19 mouse cellular contexts compared by ENCODE assay signal in the genomic region with DNA sequence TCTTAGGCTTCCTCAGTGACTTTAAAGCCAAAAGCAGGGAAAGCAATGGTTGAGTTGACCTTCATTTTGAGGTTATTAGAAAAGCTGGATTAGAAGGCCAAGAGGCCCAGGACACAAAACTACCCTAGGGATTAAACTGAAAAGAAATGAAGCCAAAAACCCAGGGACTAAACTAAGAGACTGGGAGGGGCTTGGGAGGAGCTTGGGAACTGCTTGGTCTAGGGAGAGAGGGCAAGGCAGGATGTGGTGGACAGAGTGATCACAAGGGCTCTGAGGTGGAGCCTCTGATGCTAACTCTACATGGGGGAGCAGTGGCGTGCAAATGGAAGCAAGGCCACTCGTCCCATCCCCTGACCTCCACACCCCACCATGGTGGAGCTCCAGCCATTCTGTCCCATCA. TPM values are rescaled to one million over a fixed set of nuclear protein-coding genes. Genes with fewer than 3 reads are reported as not detected.
DNase-seq lines count a peak whose midpoint lies in the region; ATAC-seq lines count a peak whose summit lies in the region.
"Had no signal": no experiment of that assay in that cellular context is flagged by ENCODE, and none has a peak within 500 bp of the region (broad histone marks: within the 10 kb centered on the region; RNA-seq: fewer than 3 reads in every experiment).

No protein-coding gene starts in this region.

- no peak overlapping the region for H3K27ac ChIP-seq in midbrain, embryonic 11.5 days (ENCODE audit: low read depth, low read length)
- H3K27ac ChIP-seq in midbrain, embryonic 10.5 days (replicated peaks), result no peak overlapping the region

- no peak overlapping the region for H3K4me2 ChIP-seq in midbrain, embryonic 11.5 days

- H3K4me1 ChIP-seq in midbrain, embryonic 11.5 days (ENCODE audit: control insufficient read depth, insufficient read depth, low read length), result peaks cover 5% of the 10 kb centered on the region
- peaks cover 25% of the 10 kb centered on the region for H3K4me1 ChIP-seq in midbrain, embryonic 10.5 days

- no peak overlapping the region for H3K9ac ChIP-seq in midbrain, embryonic 11.5 days (ENCODE audit: low read length)

- WGBS in midbrain, embryonic 11.5 days, result 51% methylated on average over 2 of the region's 2 CpGs
- 53% methylated on average over 2 of the region's 2 CpGs for WGBS in midbrain, embryonic 10.5 days

- H3K36me3 ChIP-seq in midbrain, embryonic 11.5 days (ENCODE audit: control insufficient read depth, insufficient read depth, low read length), result no peaks in the 10 kb centered on the region
- H3K36me3 ChIP-seq in midbrain, embryonic 10.5 days, result no peaks in the 10 kb centered on the region
- H3K36me3 ChIP-seq: G1E had no signal

- no peaks in the 10 kb centered on the region for H3K9me3 ChIP-seq in midbrain, embryonic 11.5 days (ENCODE audit: control insufficient read depth, low read length)
- H3K9me3 ChIP-seq in midbrain, embryonic 10.5 days (replicated peaks), result no peaks in the 10 kb centered on the region
- H3K9me3 ChIP-seq: G1E had no signal

- no peak for ATAC-seq in midbrain, embryonic 11.5 days (ENCODE audit: low FRiP score)
- ATAC-seq: activated CD4-positive, CD25-positive, alpha-beta regulatory T cell, adult 4 months; CD4-positive, CD25-positive, alpha-beta regulatory T cell, adult 4 months; Patski had no signal

- no peak overlapping the region for H3K4me3 ChIP-seq in midbrain, embryonic 11.5 days (ENCODE audit: low read depth, low read length)
- no peak overlapping the region for H3K4me3 ChIP-seq in midbrain, embryonic 10.5 days

- no peaks in the 10 kb centered on the region for H3K27me3 ChIP-seq in midbrain, embryonic 11.5 days (ENCODE audit: control insufficient read depth, insufficient read depth, low read length)
- 0 out of 2 replicates have a peak, but pooled peaks cover 5% of the 10 kb centered on the region for H3K27me3 ChIP-seq in midbrain, embryonic 10.5 days (ENCODE audit: low read depth, poor library complexity, severe bottlenecking)
- H3K27me3 ChIP-seq: CH12.LX, Patski had no signal

- DNase-seq in heart, adult 11 months, result peak; percentile 91
- no peak for DNase-seq in heart, adult 9 months (ENCODE audit: low spot score in 2 of 2)
- peak; percentile 57 for DNase-seq in midbrain, embryonic 11.5 days (ENCODE audit: low spot score, missing footprints)
- no peak for DNase-seq in midbrain, embryonic 10.5 days (ENCODE audit: low spot score)
- DNase-seq: adrenal gland, adult 2 months; adrenal gland, adult 8-10 months; adrenal gland, postnatal 10 days; adrenal gland, postnatal 14 days; adrenal gland, postnatal 25 days; adrenal gland, postnatal 36 days; B cell, adult 2 months; cerebellum, adult 11 months; cerebellum, adult 11-12 months; cerebellum, adult 18-20 months had no signal

RNA-seq across cellular contexts. Expression of a gene that starts 8.6 kb away (rescaled TPM):
- polyA plus RNA-seq in midbrain, embryonic 11.5 days (2014; fragmentation: Nextera tagmentation; extraction: Ambion mirVana), result 15.9 and 20.1 TPM in 2 replicates
- polyA plus RNA-seq in midbrain, embryonic 10.5 days (2016; fragmentation: Nextera tagmentation; extraction: Ambion mirVana), result 18.0 and 19.2 TPM in 2 replicates

Comparison
In these comparisons a context has a peak if more than half of its experiments do, and no peak if none do; other contexts are left out.
1. DNase-seq: peak in heart, adult 11 months (single experiment) and midbrain, embryonic 11.5 days (single experiment); none in heart, adult 9 months (0 of 2) and midbrain, embryonic 10.5 days (single experiment).